Mouse (Mus musculus) gonadal fat pad, adult 2 months (tissue): ENCODE data around the gene Daglb. TPM values are rescaled to one million over a fixed set of nuclear protein-coding genes. Genes with fewer than 3 reads are reported as not detected.

ENCODE experiments used
- DNase-seq: peaks from one replicate; pipeline ENCODE4 v3.0.0-alpha.2; 2012; ENCODE audit warnings: low read depth
- polyA plus RNA-seq: library from polyadenylated mRNA; depleted of rRNA; stranded (reverse); fragments of >200 nt; gene quantifications from 2 replicates; pipeline ENCODE4 v1.2.3, GENCODE M21; 2012; rRNA removed

Daglb gene
- 15.6 and 19.5 TPM in 2 replicates for polyA plus RNA-seq

DNA sequence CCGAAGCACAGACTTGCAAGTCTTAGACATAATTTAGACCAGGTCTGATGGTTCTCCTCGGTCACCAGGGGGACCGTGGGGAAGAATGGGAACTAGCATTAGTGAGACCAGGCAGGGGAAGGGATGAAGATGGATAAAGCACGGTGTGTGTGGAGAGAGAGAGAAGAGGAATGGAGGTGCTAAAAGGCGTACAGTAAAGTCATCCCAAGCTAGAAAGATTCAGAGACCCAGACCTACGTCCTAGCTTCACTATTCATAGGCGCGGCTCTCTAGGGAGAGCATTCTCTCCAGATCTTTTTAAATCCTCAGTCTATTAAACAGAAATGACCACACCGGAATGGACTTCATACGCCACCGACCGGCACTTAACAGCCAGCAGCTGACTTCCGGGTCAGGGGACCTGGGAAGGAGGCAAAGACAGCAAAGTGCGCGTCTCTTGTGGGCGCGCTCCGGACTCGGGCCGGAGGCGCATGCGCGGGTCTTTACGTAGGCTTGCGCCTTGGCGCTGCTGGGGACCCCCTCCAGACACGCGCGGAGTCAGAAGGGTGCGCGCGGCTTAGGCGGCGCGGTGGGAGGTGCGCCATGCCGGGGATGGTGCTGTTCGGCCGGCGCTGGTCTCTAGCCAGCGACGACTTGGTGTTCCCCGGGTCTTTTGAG is at the start of gene Daglb:
Gene Daglb (plus strand): TSS at position 485 of the 657 bp plus-strand sequence.
- DNase-seq: no peak

DNA sequence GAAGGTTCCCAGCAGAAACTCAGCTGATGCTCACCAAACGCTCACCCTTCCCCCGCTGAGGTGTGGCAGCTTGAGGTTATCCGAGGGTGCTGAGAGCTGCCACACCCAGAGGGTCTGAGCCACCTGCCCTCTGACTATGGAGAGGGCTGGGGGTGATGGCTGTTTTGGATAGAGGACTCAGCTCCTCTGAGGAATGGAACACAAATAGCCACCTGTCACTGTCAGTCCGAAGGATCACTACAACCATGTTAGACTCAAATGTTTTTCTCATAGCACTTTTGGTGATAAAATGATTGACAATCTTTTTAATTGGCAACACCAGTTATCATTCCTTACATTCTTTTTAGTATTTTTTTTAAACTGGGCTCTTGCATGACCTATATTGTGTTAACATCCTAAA is 42.9 kb upstream of the Daglb start:
- no peak for DNase-seq

DNA sequence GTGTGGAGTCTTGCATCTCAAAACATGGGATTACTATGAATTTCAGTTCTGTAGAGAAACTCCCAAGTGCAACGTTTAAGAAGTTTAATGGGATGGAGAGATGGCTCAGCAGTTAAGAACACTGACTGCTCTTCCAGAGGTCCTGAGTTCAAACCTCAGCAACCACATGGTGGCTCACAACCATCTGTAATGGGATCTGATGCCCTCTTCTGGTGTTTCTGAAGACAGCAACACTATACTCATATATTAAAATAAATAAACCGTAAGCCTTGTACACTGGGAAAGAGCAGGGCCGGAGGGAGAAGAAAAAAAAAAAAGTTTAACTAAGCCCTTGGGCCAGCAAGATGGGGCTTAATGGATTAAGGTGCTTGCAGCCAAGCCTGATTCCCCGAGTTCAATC is 41.4 kb upstream of the Daglb start:
- no peak for DNase-seq

DNA sequence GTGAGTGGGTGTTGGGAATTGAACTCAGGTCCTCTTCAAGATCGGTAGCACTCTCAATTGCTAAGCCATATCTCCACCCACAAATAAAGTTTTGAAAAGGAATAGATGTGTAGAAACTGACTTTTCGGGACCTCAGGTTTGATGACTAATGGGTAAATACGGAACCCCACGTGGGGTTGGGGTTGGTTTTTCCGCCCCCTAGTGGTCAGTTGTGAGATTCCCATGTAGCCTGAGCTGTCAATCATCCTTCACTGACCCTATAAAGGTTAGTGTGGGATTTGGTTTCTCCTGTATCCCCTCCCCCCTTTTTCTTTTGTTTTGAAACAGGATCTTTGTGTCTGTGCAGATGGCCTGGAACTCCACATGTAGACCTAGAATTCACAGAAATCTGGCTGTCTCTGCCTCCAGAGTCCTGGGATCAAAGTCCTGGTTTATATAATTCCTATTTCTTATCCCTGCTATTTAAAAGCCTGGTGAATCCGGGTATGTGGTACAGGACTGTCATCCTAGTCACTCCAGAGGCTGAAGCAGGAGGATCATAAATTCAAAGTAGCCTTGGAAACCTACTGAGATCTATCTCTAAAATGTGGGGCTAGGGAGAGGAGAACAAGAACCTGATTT is 40.4 kb upstream of the Daglb start:
- DNase-seq: no peak

GRCm38 (mm10) chr5:143434421-143434820 is 30.0 kb upstream of the Daglb start:
- no peak for DNase-seq

GRCm38 (mm10) chr5:143441298-143441697 is 23.1 kb upstream of the Daglb start:
- no peak for DNase-seq

DNA sequence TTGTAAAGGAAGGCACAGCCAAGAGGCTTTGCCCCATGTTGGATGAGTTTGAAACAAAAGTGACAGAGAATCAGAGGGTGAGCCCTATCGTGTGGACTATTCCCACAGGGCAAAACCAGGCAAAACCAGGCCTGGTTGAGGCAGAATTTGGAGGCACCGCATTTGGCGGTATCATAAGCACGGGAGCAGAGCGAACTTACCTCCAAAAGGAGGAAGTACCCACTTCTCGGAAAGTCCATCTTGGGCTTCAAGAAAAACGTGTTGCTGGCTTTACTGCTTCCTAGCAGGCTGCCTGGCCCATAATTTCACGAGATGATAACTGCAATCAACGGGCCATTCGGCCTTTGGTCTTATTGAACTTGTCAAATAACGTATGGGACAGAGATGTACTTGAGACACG is 22.6 kb upstream of the Daglb start:
- no peak for DNase-seq

GRCm38 (mm10) chr5:143463671-143464070 is 713 bp upstream of the Daglb start:
- DNase-seq: no peak

- no peak for DNase-seq
Measured at GRCm38 (mm10) chr5:143464757-143465118, 354 bp downstream of the Daglb start.

GRCm38 (mm10) chr5:143465156-143466085 is 1.0 kb downstream of the Daglb start:
- no peak for DNase-seq

DNA sequence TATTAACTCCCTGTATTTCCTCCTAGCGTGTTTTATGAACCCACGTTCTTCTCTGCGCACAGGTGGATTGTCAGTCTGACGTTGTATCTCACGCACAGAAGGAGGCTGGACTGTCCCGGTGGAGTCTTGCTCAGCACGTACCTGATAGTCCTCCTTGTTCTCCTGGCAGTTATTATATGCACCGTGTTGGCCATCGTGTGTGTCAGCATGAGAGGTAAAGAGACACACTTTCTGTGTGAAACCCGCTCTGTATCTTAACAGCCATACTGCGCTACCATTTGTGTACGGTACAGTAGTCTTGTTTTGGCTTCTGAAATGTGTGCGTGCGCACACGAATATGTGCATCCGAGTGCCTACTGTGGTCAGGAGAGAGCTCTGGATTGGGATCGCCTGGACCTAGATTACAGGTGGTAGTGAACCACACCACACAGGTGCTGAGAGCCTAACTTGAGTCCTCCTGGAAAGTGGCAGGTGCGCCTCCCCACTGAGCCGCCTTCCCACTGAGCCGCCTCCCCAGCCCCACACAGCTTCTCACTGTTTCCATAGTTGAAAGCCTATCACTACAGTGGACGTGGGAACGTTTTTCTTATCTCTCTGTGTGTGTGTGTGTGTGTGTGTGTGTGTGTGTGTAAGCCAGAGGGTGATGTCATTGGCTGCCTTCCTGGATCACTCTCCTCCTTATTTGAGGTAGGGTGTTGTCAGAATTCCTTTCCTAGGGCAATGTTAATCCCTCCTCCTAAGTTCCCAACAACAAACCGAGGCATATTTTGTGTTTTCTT is 2.7 kb downstream of the Daglb start:
- DNase-seq: no peak

- no peak for DNase-seq
Measured at GRCm38 (mm10) chr5:143467931-143468330, 3.5 kb downstream of the Daglb start.

- no peak for DNase-seq
Measured at GRCm38 (mm10) chr5:143469628-143470027, 5.2 kb downstream of the Daglb start.

DNA sequence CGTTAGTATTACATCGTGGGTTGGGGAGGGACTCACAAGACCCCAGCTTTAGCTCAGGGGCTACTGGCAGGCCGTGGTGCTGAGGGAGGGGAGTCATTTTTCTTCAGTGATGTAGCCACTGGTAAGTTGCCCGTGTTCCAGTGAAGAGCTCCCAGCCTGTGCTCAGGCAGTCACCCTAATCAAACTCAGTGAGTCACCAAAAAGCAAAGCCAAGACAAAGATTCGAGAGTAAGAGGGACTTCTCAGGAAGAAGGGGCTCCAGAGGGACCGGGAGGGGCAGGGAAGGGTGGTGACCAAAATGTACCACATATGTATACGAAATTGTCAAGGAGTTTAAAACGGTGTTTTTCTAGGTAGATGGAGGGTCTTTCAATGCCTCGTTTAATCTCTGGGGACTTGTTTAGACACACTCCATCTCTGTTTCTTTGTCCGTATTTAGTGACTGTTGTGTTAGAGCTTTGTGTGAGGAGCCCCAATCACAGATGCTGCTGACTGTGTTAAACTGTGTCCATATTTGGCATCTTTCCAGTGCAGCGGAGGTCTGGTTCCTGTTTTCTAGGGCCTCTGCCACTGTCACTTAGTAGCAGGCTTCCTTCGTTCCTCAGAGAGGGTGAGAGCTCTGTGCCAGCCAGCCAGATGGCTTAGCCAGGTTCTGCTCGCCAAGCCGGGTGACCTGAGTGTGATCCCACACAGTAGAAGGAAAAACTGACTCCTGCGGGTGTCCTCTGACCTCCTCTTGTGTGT is 6.2 kb downstream of the Daglb start:
- DNase-seq: no peak

GRCm38 (mm10) chr5:143471165-143471546 is 6.8 kb downstream of the Daglb start:
- DNase-seq: no peak

DNA sequence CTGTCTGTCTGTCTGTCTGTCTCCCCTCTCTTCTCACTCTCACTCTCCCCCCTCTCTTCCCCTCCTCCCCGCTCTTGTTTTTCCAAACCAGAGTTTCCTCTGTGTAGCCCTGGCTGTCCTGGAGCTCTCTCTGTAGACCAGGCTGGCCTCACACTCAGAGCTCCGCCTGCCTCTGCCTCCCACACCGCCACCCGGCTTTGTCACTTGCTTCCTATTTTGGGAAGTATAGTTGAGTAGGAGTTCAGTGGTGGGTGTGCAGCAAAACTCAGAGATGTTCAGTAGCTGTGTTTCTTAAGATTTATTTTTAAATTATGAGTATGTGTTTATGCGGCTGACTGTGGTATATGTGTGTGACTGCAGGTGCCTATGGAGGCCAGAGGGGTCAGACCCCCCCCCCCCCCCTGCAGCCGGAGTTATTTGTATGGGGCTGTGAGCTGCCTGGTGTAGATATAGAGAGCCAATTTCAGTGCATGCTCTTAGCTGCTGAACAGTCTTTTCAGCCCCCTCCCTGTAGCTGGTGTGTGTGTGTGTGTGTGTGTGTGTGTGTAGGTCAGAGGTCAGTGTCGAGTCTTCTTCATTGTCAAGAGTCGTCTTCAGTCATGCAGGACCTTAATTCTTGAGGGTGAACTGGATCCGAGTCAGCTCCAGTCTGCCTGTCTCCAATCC is 7.7 kb downstream of the Daglb start:
- DNase-seq: no peak

DNA sequence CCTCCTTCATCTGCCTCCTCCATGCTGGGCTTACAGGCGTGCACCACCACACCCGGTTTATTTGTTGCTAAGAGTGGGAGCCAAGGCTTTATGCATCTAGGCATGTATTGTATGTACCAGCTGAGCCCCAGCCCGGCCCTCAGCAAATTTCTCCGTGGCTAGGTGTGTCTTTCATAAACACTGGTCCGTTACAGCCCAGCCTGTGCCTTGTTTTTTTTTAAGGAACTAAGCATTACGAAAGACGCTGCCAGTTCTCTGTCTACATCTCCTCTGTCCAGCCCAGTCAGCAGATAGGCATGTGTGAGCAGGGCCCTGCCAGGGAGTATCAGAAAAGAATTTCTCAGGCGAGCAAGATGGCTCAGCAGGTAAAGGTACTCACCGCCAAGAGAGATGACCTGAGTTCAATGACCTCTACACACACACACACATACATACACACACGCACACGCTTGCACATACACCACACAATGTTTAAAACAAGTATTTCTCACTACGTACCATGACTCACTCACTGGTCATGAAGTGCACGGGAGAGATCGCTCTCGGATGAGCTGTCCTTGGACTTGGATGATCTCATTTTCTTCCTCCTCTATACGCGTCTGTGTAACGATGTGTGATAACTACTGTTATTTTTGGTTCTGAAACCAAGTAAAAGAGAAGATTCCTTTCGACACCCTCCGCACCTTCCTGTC is 10.9 kb downstream of the Daglb start:
- DNase-seq: no peak

DNA sequence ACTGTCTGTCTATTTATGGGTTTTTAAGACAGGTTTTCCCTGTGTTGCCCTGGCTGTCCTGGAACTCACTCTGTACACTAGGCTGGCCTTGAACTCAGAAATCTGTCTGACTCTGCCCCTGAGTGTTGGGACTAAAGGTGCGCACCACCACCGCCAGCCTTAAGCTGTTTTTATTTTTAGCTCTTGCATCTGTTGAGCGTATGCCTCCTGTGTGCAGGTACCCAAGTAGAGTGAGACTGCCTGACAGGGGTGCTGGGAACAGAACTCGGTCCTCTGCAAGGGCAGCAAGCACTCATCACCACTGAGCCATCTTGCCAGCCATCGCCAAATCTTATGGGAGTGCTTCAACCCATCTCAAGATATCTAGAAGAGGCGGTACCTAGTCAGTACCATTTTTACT is 11.6 kb downstream of the Daglb start:
- no peak for DNase-seq

DNA sequence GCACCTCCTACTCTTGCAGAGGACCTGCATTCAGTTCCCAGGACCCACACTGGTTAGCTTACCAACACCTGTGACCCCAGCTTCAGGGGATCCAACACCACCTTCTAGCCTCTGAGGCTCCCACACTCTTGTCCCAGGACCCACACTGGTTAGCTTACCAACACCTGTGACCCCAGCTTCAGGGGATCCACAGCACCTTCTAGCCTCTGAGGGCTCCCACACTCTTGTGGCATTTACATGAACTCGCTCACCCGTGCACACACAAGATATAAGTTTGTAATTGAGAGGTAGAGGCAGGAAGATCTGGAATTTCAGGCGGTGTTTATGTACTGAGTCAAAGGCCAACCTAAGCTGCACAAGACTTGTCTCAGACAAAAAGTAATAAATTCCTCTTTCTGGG is 13.5 kb downstream of the Daglb start:
- no peak for DNase-seq

DNA sequence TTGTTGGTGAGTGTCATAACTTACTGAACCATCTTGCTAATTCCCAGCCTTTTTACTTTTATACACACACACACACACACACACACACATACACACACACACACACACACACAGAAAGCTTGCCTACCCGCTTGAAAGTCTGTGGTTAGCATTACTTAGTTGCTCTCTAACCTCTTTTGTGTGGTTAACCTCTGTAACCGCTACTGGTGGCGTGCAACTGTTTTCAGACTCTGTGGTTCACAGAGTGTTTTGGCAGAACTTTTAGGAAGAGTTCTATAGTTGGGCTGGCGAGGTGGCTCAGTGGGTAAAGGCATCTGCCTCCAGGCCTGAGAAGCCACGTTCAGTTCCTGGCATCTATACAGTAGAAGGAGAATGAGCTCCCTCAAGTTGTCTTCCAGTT is 20.6 kb downstream of the Daglb start:
- no peak for DNase-seq
